Mouse (Mus musculus): Measurements from ENCODE around the gene Fam13a. TPM values are rescaled to one million over a fixed set of nuclear protein-coding genes. Genes with fewer than 3 reads are reported as not detected.
A peak's percentile ranks its signal among the peaks of the same experiment; 100 is the strongest.

Fam13a gene
- total RNA-seq (2022): 10 to 100 TPM in 3 of 4 experiments, 1 to 10 TPM in 1; 6.1 to 13.4 (median 11.9) TPM

DNA sequence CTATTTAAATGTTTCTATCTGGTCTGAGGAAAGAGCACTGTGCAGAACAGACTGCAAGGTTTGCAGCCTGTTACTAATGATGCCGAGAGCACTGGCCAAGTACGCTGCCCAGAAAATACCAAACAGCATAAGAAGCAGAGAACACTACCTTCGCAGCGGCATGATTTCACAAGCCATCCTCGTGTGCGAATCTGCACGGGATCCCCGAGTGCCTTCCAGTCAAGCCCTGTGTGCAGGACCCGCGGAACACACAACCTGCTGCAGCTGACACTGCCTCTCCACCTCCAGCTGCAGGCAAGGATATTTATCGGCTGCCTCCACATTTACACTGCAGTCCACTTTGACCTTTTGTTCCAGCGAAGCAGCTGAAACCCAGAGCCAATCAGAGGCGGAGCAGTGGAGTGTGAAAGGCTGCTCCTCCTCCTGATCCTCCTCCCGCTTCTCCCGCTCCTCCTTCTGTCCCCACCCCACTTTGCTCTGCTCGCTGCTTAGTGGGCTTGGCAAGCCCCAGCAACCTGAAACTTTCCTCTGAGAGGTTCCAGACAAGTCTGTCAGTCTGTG is at the start of gene Fam13a:
Gene Fam13a (minus strand): TSS at position 386 of the 561 bp plus-strand sequence.
- peak; percentile 72 to 84 for DNase-seq (ENCODE audit: low spot score in 2 of 2)

DNA sequence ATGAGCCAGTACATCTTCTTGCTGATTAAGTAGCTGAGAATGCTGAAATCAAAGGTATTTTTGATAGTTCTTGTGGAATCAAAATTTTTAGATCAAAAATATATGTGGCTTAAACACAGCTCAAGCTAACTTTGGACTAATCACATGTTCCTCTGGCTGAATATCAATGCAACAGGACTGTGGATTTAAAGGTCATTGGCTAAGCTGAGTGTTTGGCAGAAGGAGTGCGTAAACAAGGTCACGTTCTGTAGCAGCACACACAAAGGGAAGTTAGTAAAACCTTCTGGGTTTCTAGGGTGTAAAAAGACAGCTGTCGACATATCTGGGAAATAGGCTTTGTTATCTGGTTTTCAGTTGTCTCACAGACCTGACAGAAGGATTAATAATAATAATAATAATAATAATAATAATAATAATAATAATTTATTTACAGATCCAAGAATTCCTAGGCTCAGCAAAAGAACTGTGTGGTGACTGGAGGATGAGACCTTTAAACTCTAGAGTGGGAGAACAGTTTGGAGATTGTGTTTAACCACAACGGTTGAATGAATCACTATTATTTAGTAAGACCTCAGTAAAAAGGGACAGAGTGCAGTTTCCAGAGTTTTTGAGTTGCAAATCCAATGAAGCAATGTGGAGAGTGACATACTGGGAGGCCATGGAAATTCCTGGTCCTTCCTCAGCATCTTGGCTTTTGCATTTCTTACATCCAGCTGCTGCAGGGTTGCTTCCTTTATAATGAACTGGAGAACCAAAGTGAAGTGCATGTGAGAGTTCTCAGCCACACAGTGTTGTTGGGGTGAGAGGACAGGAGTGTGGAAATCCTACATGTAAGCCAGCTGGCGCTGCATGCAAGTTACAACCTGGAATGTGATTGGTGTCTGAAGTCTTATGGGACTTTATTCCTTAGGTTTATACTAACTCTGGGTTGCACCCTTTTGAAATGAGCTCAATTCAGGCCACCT is 48.0 kb upstream of the Fam13a start:
- DNase-seq (ENCODE audit: low spot score in 2 of 2): no peak

DNA sequence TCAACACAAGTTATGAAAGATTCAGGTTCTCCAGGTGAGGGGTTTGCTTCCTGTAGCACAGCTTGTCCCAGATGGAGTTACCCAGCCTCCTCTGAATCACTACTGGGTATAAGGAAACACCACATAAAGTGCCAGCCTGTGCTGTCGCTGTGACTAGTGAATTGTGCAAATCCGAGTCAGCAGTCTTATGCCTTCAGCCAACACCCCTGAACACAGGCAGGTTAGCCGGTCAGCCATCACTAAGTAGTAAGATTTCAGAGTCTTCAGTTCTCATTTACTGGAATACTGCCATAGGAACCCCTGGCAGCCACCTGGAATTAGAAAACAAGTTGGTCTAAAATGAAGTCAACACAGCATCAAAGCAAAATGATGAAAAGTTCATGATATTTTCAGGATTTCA is 47.3 kb upstream of the Fam13a start:
- no peak for DNase-seq (ENCODE audit: low spot score in 2 of 2)

DNA sequence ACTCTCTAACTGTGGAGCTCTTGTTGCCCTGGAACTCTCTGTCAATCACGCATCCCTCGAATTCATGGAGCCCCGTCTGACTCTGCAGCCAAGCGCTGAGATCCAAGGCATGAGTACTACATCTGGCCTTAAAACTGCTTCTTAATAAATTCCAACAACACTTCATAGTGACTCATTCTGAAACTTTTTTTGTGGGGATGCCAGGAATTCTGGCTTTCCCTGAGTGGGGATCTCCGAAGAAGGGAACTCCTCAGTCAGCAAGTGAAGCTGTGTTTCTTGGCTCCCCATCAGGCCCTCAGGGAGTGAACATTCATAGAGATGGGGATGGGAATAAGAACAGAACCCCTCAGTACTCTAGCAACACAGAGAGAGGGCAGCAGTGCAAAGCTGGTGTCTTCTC is 43.8 kb upstream of the Fam13a start:
- DNase-seq (ENCODE audit: low spot score in 2 of 2): no peak

DNA sequence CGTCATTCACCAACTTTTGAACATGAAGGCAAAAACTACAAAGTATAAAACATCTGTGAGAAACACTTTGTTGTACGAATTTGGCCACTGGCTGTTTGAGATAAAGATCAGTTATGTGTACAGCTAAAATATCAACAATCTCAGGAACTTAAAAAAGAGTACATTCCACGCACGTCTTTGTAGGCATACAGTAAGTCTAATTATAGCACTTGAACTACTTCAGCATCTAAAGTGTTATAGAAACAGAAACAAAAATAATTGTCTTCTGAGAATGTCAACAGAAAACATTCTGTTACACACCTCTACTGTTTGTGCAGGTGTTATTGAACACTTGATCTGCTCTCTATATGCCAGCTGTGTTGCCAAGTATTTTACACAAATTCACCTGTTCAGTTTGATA is 40.1 kb upstream of the Fam13a start:
- no peak for DNase-seq (ENCODE audit: low spot score in 2 of 2)

DNA sequence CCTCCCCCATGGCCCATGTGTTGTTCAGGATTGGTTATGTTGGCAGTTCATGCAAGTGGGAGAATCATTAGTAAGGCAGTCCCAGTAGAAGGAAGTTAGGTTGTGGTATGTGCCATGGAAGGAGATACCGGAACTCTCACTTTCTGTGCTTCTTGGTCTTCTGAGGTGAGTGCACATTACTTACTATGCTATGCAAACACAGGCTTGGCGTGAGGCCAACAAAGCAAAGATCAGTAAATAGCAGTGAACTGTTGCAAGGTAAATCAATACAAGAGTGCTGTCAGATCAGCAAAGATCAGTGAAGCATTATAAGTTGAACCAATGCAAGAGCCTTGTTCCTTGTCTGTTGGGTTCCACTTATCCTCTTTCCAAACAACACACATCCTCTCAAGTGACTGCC is 28.9 kb upstream of the Fam13a start:
- no peak for DNase-seq (ENCODE audit: low spot score in 2 of 2)

DNA sequence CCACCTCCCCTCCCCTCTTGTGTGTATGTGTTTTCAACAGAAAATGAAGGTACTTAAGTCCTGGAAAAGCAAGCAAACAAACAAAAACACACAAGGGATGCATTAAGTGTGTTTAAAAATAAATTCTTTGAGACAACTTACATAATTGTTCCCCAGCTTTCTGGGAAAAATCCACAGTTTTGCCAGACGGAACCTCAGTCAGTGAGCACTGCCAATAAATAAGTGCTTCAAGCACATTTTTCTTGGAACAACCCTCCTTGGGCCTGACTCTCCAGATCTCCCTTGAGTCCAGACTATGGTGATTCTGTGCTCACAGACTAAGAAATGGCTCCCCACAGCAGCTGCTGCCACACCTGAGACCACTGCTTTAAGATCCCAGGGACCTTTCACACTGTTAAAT is 15.4 kb upstream of the Fam13a start:
- DNase-seq (ENCODE audit: low spot score in 2 of 2): no peak

DNA sequence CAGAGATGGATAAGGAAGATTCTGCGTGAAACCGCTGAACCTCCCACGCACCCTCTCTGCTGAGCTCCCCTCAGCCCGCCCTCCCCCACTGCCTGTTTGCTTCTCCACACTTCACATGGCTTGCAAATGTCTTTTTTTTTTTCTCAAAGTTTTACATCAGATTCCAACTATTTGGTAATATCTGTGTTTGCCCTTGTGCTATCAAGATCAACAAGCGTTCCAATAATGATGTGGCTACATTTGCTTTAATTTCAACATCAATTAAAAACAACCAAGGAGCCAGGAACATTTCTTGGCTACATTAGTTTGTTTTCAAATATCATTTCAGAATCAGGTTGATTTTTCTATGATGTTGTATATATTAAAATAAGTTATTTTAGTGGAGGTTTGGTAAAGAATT is 8.4 kb upstream of the Fam13a start:
- DNase-seq (ENCODE audit: low spot score in 2 of 2): no peak

DNA sequence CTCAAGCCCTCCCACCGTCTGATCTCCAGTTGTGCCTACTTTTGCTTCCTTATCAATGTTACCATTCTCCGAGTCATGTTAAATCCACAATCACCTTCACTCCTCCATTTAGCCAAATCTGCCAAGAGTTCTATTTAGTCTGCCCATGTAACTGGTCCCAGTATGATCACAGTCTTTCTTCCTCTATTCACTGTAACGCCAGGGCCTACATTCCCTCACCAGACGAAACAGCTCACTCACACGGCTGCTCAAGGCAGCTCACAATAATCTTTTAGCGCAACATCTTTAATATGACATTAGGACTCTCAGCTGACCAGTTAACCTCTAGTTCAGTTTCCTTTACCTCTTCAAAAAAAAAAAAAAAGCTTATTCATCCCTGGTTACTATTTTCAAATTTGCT is 7.2 kb upstream of the Fam13a start:
- DNase-seq (ENCODE audit: low spot score in 2 of 2): no peak

DNA sequence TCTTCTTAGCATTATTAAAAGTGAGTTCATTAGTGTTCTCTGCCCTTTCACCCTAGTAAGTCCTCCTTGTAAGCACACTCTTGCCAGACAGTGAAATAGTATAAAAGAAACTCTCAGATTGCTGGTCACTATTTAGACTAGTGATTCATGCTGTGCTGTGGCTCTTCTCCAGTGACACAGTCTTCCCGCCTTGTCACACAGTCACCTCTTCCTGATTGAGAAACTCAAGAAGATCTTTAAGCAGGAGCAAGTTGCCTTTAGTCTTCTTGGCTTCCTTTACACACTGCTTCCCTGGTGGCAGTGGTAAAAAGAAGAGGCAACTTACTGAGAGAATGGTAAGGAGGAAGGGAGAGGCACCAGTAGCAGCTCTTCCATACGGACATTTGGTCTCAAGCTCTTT is 6.3 kb upstream of the Fam13a start:
- no peak for DNase-seq (ENCODE audit: low spot score in 2 of 2)

DNA sequence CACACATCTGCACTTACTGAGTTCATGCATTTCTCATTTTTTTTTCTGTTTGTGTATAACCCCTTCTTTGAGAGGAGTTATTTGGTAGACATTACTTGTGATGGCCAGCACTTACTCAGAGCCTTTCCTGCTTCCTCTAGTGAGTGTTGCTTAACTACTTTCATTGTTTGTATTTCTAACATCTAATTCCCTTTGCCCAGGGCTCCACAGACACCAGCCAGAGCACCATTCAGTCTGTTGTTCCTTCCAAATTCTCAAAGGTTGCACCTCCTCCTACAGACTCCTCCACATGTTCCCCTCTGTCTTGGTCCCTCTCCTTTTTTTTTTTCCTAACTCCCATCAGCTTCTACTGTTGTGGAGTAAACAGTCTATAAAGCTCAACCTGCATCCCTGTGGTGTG is 5.7 kb upstream of the Fam13a start:
- DNase-seq (ENCODE audit: low spot score in 2 of 2): no peak

DNA sequence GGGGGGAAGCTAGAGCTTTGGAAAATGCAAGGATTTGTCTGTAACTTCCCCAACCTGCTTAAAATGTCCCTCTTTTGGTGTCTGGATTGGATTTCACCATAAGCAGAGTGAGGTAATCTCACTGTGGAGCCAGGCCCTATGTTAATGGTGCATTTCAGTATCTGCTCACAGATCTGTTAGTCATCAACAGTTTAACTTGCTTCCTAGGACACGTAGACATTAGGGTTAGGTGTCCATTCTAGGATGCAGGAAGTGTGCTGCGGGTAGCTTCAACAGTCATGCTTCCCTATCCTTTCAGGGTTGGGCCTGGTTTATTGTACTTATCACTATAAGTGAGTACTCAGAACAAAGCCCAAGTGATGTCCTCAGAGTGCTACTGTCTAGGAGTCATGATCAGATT is 4.5 kb upstream of the Fam13a start:
- DNase-seq (ENCODE audit: low spot score in 2 of 2): no peak

DNA sequence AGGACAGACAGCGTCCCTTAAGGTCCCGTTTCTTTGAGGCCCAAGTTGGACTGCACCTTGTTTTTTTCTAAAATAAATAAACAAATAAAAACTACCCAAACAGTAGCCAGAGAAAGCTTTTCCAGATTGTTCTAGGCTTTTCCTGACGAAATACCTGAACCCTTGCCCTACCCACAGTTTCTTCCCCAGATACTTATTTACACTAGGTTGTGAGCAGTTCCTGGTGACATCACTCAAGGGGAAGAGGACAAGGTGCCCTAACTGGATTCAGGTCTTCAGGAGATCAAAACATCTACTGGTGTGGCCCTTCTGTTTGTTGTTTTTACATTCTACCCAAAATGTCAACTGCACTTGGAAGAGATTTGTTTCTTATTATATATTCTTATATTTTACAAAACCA is 457 bp upstream of the Fam13a start:
- DNase-seq (ENCODE audit: low spot score in 2 of 2): no peak

DNA sequence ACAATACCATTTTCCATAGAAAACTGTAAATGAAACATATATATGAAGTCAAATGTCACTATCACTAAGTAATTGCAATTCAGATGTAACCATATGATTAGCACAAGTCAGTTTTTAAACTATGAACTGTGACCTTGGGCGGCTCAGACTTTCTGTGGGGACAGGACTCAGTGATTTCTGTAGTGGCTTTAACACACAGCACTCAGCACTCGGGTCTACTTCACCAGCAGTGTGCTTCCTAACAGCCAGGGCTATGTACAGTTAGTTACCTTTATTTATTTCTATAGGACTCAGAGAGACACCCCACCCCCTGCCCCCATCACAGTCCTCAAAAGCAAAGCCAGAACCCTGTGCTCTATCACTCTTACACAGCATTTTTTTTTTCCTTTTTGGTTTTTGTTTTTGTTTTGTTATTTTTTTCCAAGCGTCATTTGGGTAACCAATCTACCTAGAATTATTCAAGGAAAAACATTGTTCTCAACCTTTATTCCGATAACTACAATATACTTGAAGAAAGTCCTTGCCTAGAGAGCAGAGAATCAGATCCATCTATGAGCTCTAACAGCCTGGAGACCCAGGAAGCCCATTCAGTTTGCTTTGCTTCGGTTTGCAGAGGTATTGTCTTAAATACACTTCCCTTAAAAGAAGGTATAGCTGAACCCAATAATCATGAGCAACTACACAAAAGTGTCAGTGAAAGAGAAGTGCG is 740 bp downstream of the Fam13a start:
- no peak for DNase-seq (ENCODE audit: low spot score in 2 of 2)

DNA sequence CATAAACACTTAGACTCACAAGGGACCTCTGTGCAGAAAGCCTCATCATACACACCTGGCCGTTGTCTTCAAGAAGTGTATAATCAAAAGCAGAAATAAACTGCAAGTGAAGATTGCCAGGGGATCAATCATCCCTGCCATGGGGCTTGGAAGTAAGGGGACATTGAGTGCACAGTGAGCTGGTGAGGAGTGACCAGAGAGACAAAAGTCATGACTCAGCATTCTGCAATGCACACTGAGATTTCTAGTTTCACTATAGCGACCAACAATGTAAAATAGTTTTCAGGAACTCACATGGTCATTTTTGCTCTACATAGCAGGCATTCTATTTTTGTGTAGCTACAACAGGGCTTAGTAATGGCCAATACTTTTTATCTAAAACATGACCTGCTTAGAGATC is 1.7 kb downstream of the Fam13a start:
- no peak for DNase-seq (ENCODE audit: low spot score in 2 of 2)

DNA sequence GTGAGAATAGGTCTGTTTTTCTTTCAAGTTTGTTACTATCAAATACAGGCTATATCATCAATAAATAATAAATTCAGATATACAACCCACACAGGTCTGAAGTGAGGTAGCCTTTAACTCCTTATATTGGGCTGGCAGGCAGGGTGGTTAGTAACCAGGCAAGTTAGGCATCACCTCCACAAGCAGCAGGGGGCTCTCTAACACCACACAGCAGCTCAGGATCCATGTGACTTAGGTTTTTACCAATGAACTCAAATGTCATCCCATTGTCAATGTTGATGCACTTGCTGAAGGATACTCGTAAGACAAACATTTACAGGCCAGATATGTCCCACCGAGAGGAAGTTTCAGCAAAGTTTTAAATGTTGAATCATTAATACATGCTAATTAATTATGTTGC is 4.0 kb downstream of the Fam13a start:
- peak in 1 of 2 experiments; percentile 19 for DNase-seq (ENCODE audit: low spot score in 2 of 2)

DNA sequence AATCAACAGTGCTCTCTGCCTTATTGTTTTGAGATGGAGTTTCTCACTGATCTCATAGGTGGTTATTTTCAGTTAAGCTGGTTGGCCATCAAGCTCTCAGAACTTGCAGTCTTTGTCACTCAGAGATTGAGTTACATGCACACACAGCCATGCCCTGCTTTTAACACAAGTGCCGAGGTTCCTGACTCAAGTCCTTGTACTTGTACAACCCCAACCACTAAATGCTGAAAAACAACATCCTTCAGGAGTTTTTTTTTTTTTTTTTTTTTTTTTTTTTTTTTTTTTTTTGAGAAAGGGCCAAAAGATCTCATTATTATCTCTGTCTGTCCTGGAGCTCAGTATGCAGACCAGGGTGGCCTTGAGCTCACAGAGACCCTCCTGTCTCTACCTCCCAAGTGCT is 4.5 kb downstream of the Fam13a start:
- DNase-seq (ENCODE audit: low spot score in 2 of 2): no peak

DNA sequence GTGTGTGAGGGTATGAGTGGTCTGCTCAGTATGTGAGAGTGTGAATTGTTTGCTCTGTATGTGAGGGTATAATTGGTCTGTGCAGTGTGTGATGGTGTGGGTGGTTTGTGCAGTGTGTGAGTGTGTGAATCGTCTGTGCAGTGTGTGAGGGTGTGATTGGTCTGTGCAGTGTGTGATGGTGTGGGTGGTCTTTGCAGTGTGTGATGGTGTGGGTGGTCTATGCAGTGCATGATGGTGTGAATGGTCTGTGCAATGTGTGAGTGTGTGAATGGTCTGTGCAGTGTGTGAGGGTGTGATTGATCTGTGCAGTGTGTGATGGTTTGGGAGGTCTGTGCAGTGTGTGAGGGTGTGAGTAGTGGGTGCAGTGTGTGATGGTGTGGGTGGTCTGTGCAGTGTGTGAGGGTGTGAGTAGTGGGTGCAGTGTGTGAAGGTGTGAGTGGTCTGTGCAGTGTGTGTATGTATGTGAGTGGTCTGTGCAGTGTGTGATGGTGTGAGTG is 8.0 kb downstream of the Fam13a start:
- DNase-seq (ENCODE audit: low spot score in 2 of 2): no peak

DNA sequence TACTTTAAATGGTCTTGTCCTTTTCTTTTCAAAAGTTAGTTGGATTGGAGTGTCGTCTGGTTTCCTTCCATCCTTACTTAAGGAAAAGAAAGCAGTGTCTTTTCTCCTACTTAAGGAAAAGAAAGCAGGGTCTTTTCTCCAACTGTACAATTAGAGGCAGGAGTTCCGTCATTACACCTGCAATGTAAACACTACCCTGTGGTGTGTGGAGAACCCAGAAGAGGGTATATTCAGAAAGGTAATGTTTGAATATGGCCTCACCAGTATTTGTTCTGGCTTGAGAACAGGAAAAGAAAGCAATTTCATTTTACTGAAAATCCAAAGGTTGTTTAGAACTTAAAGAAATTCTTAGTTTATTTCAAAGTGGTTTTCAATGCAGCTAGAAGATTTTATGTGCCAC is 9.6 kb downstream of the Fam13a start:
- no peak for DNase-seq (ENCODE audit: low spot score in 2 of 2)

DNA sequence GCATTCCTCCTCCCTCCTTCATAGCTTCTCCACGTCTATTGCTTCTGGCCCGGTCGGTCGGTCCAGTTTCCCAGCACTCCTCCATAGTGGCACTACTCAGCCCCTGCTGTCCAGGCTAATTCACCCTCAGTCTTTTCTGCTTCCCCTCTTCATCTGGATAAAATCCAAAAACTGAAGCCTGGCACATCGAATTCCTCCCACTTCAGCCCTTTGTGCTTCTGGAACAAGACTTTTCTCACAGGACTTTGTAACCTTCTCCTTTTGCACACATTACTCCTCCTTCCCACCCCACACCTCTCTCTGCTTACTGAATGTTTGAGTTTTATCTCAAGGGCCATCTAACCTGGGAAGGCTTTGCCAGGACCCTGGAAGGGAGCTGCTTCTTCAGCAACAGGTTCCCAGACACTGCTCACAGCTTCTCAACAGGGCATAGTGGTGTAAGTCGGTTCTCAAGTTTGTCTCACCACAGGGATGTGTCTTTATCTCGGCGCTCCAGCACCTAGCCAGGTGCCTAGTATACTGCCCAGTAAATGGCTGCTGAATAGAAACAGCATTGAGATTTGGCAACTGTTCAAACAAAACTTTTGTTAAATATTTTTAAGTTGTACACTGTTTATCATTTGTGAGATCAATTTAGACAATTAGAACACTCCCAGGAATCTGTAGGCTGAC is 10.1 kb downstream of the Fam13a start:
- no peak for DNase-seq (ENCODE audit: low spot score in 2 of 2)

DNA sequence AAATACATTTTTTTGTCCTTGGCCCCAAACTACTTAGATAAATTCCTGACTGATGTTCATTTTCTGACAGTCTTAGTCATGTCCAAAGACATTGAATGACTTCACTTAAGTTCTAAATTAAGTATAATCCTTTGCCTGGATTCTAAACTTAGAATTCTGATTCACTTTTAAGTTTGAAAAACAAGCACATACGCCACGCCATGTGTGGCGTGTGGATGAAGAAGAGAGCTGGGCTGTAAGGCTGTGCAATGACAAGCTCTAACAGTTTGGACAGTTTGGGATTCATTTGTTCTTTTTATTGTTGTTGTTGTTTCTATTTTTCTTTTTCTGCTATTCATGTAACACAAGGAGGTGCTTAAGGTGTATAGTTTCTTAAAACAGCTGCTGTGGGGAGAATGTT is 13.6 kb downstream of the Fam13a start:
- DNase-seq (ENCODE audit: low spot score in 2 of 2): no peak

DNA sequence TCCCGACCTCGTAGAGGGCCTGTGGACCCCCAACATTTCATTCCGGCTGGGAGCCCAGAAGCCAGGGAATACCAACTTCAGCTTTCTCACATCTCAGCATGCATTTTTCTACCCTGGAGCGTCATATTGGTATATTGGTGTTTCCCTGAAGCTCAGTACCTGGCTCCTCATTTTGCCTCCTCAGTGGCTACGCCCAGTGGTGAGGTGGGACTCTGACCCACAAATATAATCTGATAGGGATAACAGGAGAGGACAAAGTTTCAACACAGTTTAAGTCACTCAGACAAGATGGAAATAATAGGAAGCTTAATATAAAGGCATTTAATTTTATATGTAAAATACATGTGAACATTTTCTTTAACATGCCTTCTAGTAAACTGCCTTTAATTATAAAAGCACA is 19.7 kb downstream of the Fam13a start:
- no peak for DNase-seq (ENCODE audit: low spot score in 2 of 2)
